Mouse (Mus musculus): ENCODE results near the gene 4930442H23Rik. TPM values are rescaled to one million over a fixed set of nuclear protein-coding genes. Genes with fewer than 3 reads are reported as not detected.

4930442H23Rik gene
- not detected for polyA plus RNA-seq (2014; fragmentation: Illumina TruSeq; extraction: RNeasy Lipid Tissue Mini Kit (QIAGEN cat#74804); ENCODE audit: low replicate concordance)

GRCm38 (mm10) chr10:81183805-81184204, at the start of gene 4930442H23Rik:
4930442H23Rik (minus strand) TSS chr10:81183849.

GRCm38 (mm10) chr10:81232580-81233225, 49.1 kb upstream of the 4930442H23Rik start, which contains the start of gene Zfr2:
Zfr2 (plus strand) TSS chr10:81233155.

DNA sequence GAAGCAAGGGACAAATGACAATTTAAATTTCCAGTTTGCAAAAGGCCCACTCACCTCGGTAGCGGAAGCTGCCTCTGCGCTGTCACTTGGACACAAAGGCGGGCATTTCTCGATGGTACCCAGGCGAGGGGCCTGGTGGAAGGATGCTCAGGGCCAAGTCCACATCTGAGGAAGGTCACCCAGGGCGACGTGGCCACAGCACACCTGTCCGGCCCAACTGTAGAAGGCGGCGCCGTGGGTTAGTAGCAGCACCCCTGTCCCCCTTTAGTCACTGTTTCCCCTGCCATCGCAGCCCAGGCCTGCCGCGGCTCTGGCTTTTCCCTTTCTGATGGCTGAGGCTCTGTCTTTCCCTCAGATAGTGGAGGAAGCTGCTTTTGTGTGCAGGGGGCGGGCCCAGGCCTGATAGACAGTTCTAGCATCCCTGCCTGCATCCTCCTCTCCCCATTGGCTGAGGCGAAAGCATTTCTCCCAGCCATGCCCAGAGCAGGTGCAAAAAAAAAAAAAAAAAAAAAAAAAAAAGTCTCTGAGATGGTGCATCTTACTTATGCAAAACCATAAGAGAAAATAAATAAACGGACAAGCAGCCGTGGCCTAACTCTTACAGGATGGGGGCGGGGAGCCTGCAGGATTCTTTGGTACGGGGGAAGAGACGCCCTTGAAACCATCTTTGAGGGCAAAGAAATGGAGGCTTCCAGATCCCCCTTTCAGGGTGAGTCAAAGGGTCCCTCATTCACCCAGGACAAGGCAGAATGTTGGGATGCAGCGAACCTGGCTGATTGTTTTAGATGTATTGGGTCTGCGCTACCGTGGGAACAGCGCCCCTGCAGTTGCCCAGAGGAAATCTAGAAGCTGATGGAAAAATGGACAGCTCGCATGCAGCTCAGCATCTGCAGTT, 47.0 kb upstream of the 4930442H23Rik start, which contains the start of gene Atcay:
TSS of gene Atcay (minus strand) at position 396 of the 895 bp plus-strand sequence.

GRCm38 (mm10) chr10:81201807-81202758, 18.4 kb upstream of the 4930442H23Rik start, which contains the start of gene Nmrk2:
Nmrk2 (minus strand) TSS chr10:81202051.

DNA sequence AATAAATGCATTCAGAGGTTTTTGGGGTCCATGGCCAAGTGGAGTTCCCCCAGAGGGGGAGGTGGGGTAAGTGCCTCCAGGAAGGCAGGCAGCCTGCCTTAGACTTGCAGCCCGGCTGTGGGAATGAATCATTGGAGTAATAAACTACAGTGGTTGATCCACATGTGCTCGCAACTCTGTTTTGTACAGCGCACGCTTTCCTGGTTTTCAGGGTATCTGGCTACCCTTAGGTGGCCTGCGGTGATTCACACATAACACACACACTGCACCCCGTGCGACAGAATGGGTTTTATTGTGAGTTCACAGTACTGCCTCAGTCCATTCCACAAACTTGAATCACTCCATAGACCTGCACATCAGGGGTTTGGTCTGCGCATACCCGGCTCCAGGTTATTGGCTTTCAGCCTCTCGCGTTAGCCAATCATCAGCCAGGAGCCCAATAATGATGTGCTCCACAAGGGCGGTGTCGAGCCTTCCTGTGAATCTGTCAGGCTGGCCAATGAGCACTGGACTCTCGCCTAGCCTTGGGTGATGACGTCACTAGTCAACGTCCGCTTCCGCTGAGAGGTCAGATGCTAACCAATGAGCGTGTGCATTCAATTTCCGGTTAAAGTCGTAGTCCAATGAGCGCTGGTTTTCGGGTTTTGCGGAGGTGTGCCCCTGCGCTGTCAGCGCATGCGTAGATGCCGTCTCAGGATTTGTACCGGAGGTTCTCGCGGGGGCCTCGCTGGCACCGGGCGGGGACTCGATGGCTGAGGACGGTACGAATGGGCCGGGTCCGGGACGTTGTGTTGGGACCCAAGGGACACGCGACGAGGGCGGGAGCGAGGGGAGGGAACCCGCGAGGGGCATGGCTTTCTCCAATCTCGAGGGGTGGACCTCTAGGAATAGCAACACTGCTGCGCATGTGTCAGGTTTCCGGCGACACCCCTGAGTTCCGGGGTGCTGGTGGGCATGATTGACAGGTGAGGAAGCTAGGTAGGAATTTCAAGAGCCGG, 1.0 kb downstream of the 4930442H23Rik start, which contains the start of gene Dapk3:
TSS of gene Dapk3 (plus strand) at position 670 of the 998 bp plus-strand sequence.

GRCm38 (mm10) chr10:81176466-81177271, 7.0 kb downstream of the 4930442H23Rik start, which contains the start of gene Eef2:
Eef2 (plus strand) TSS chr10:81176631.

DNA sequence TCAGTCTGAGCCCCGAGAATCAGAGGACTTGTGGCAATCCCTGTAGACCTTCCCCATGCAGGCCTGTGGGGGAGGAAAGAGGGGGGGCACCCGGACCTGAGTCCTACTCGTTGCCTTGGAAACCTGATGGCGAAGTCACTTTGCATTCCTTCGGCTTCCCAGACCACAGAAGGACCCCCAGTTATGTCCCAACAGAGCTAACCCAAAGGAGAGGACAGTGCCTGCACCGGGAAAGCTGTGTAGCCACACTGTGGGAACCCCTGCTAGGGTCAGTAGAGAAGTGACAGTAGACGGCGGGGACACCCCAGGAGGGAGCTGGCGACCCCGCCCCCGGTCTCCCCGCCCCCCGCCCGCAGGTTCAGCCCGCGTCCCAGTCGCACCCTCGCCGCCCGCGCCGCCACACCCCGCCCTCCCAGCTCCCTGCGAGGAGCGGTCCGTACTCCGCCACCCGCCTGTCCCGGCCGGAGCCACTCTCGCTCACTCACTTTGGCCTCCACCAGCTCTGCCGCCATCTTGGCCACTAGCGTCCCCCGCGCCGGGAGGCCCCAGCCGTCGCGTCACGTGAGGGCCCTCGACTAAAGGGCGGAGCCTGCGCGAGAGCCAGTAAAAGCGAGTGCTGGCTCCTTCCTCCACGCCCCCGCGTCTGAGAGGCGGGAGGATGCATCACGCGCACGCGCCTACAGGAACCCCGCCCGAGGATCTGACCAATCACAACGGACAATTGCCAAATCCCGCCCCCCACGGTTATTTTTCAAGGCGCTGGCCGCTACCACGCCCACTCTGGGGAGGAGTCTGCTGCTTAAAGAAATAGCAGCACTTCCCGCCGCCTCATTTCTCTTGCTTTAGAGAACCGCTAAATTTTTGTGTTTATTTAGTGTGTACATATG, 16.2 kb downstream of the 4930442H23Rik start, which contains the start of gene Pias4:
TSS of gene Pias4 (minus strand) at position 724 of the 887 bp plus-strand sequence.

GRCm38 (mm10) chr10:81134966-81135681, 48.5 kb downstream of the 4930442H23Rik start, which contains the start of gene Zbtb7a:
Zbtb7a (plus strand) TSS chr10:81135220.

Other genes starting within 250 kb of the 4930442H23Rik start
- not detected for gene Gng7, start 168.9 kb downstream of the 4930442H23Rik start, polyA plus RNA-seq (2014; fragmentation: Illumina TruSeq; extraction: RNeasy Lipid Tissue Mini Kit (QIAGEN cat#74804); ENCODE audit: low replicate concordance)
- gene Diras1, start 158.2 kb downstream of the 4930442H23Rik start, polyA plus RNA-seq (2014; fragmentation: Illumina TruSeq; extraction: RNeasy Lipid Tissue Mini Kit (QIAGEN cat#74804); ENCODE audit: low replicate concordance) = 0.15 TPM
- gene Slc39a3, start 146.4 kb downstream of the 4930442H23Rik start, polyA plus RNA-seq (2014; fragmentation: Illumina TruSeq; extraction: RNeasy Lipid Tissue Mini Kit (QIAGEN cat#74804); ENCODE audit: low replicate concordance) = 0.19 TPM
- 0.41 TPM for gene Sgta, start 123.7 kb downstream of the 4930442H23Rik start, polyA plus RNA-seq (2014; fragmentation: Illumina TruSeq; extraction: RNeasy Lipid Tissue Mini Kit (QIAGEN cat#74804); ENCODE audit: low replicate concordance)
- not detected for gene Thop1, start 113.8 kb downstream of the 4930442H23Rik start, polyA plus RNA-seq (2014; fragmentation: Illumina TruSeq; extraction: RNeasy Lipid Tissue Mini Kit (QIAGEN cat#74804); ENCODE audit: low replicate concordance)
- 29.5 TPM for gene Creb3l3, start 85.0 kb downstream of the 4930442H23Rik start, polyA plus RNA-seq (2014; fragmentation: Illumina TruSeq; extraction: RNeasy Lipid Tissue Mini Kit (QIAGEN cat#74804); ENCODE audit: low replicate concordance)
- 4.5 TPM for gene Map2k2, start 77.9 kb downstream of the 4930442H23Rik start, polyA plus RNA-seq (2014; fragmentation: Illumina TruSeq; extraction: RNeasy Lipid Tissue Mini Kit (QIAGEN cat#74804); ENCODE audit: low replicate concordance)
- 19.8 TPM for gene Zbtb7a, start 48.6 kb downstream of the 4930442H23Rik start, polyA plus RNA-seq (2014; fragmentation: Illumina TruSeq; extraction: RNeasy Lipid Tissue Mini Kit (QIAGEN cat#74804); ENCODE audit: low replicate concordance)
- not detected for gene Pias4, start 15.9 kb downstream of the 4930442H23Rik start, polyA plus RNA-seq (2014; fragmentation: Illumina TruSeq; extraction: RNeasy Lipid Tissue Mini Kit (QIAGEN cat#74804); ENCODE audit: low replicate concordance)
- gene Eef2, start 7.2 kb downstream of the 4930442H23Rik start, polyA plus RNA-seq (2014; fragmentation: Illumina TruSeq; extraction: RNeasy Lipid Tissue Mini Kit (QIAGEN cat#74804); ENCODE audit: low replicate concordance) = 3.2 TPM
- not detected for gene Dapk3, start 844 bp downstream of the 4930442H23Rik start, polyA plus RNA-seq (2014; fragmentation: Illumina TruSeq; extraction: RNeasy Lipid Tissue Mini Kit (QIAGEN cat#74804); ENCODE audit: low replicate concordance)
- not detected for gene Nmrk2, start 18.2 kb upstream of the 4930442H23Rik start, polyA plus RNA-seq (2014; fragmentation: Illumina TruSeq; extraction: RNeasy Lipid Tissue Mini Kit (QIAGEN cat#74804); ENCODE audit: low replicate concordance)
- gene Atcay, start 47.0 kb upstream of the 4930442H23Rik start, polyA plus RNA-seq (2014; fragmentation: Illumina TruSeq; extraction: RNeasy Lipid Tissue Mini Kit (QIAGEN cat#74804); ENCODE audit: low replicate concordance) = not detected
- gene Zfr2, start 49.3 kb upstream of the 4930442H23Rik start, polyA plus RNA-seq (2014; fragmentation: Illumina TruSeq; extraction: RNeasy Lipid Tissue Mini Kit (QIAGEN cat#74804); ENCODE audit: low replicate concordance) = 0.41 TPM
- gene Matk, start 69.1 kb upstream of the 4930442H23Rik start, polyA plus RNA-seq (2014; fragmentation: Illumina TruSeq; extraction: RNeasy Lipid Tissue Mini Kit (QIAGEN cat#74804); ENCODE audit: low replicate concordance) = not detected
- gene Mrpl54, start 83.1 kb upstream of the 4930442H23Rik start, polyA plus RNA-seq (2014; fragmentation: Illumina TruSeq; extraction: RNeasy Lipid Tissue Mini Kit (QIAGEN cat#74804); ENCODE audit: low replicate concordance) = 0.89 TPM
- not detected for gene Apba3, start 83.1 kb upstream of the 4930442H23Rik start, polyA plus RNA-seq (2014; fragmentation: Illumina TruSeq; extraction: RNeasy Lipid Tissue Mini Kit (QIAGEN cat#74804); ENCODE audit: low replicate concordance)
- gene Tjp3, start 107.7 kb upstream of the 4930442H23Rik start, polyA plus RNA-seq (2014; fragmentation: Illumina TruSeq; extraction: RNeasy Lipid Tissue Mini Kit (QIAGEN cat#74804); ENCODE audit: low replicate concordance) = 1.3 TPM
- 1.4 TPM for gene Pip5k1c, start 109.1 kb upstream of the 4930442H23Rik start, polyA plus RNA-seq (2014; fragmentation: Illumina TruSeq; extraction: RNeasy Lipid Tissue Mini Kit (QIAGEN cat#74804); ENCODE audit: low replicate concordance)
- not detected for gene Cactin, start 137.3 kb upstream of the 4930442H23Rik start, polyA plus RNA-seq (2014; fragmentation: Illumina TruSeq; extraction: RNeasy Lipid Tissue Mini Kit (QIAGEN cat#74804); ENCODE audit: low replicate concordance)
- not detected for gene Tbxa2r, start 144.9 kb upstream of the 4930442H23Rik start, polyA plus RNA-seq (2014; fragmentation: Illumina TruSeq; extraction: RNeasy Lipid Tissue Mini Kit (QIAGEN cat#74804); ENCODE audit: low replicate concordance)
- not detected for gene Gipc3, start 159.4 kb upstream of the 4930442H23Rik start, polyA plus RNA-seq (2014; fragmentation: Illumina TruSeq; extraction: RNeasy Lipid Tissue Mini Kit (QIAGEN cat#74804); ENCODE audit: low replicate concordance)
- gene Hmg20b, start 166.6 kb upstream of the 4930442H23Rik start, polyA plus RNA-seq (2014; fragmentation: Illumina TruSeq; extraction: RNeasy Lipid Tissue Mini Kit (QIAGEN cat#74804); ENCODE audit: low replicate concordance) = 7.1 TPM
- not detected for gene Mfsd12, start 173.6 kb upstream of the 4930442H23Rik start, polyA plus RNA-seq (2014; fragmentation: Illumina TruSeq; extraction: RNeasy Lipid Tissue Mini Kit (QIAGEN cat#74804); ENCODE audit: low replicate concordance)
- gene 4930404N11Rik, start 182.0 kb upstream of the 4930442H23Rik start, polyA plus RNA-seq (2014; fragmentation: Illumina TruSeq; extraction: RNeasy Lipid Tissue Mini Kit (QIAGEN cat#74804); ENCODE audit: low replicate concordance) = not detected
- gene Fzr1, start 194.7 kb upstream of the 4930442H23Rik start, polyA plus RNA-seq (2014; fragmentation: Illumina TruSeq; extraction: RNeasy Lipid Tissue Mini Kit (QIAGEN cat#74804); ENCODE audit: low replicate concordance) = 0.15 TPM
- not detected for gene Dohh, start 200.6 kb upstream of the 4930442H23Rik start, polyA plus RNA-seq (2014; fragmentation: Illumina TruSeq; extraction: RNeasy Lipid Tissue Mini Kit (QIAGEN cat#74804); ENCODE audit: low replicate concordance)
- 0.56 TPM for gene Gm48551, start 200.6 kb upstream of the 4930442H23Rik start, polyA plus RNA-seq (2014; fragmentation: Illumina TruSeq; extraction: RNeasy Lipid Tissue Mini Kit (QIAGEN cat#74804); ENCODE audit: low replicate concordance)
- not detected for gene Gm48552, start 205.2 kb upstream of the 4930442H23Rik start, polyA plus RNA-seq (2014; fragmentation: Illumina TruSeq; extraction: RNeasy Lipid Tissue Mini Kit (QIAGEN cat#74804); ENCODE audit: low replicate concordance)
- 129 TPM for gene Smim24, start 209.2 kb upstream of the 4930442H23Rik start, polyA plus RNA-seq (2014; fragmentation: Illumina TruSeq; extraction: RNeasy Lipid Tissue Mini Kit (QIAGEN cat#74804); ENCODE audit: low replicate concordance)